Mouse (Mus musculus) midbrain, embryonic 12.5 days (tissue): ENCODE measurements around the gene Elk3. TPM values are rescaled to one million over a fixed set of nuclear protein-coding genes. Genes with fewer than 3 reads are reported as not detected.

Source experiments
- ATAC-seq: fragments of 200-750 bp; cut with Nextera tagmentation; 2 replicates; pipeline ENCODE4 v1.8.0; 2017; ENCODE audit warnings: low read depth, moderate TSS enrichment, moderate library complexity; ENCODE audit not compliant: low FRiP score
- H3K27ac ChIP-seq: fragments of 300-500 bp; sonication (generic); replicated peaks from 2 replicates; pipeline ENCODE4 v1.5.1; 2016; ENCODE audit warnings: mild to moderate bottlenecking
- H3K27me3 ChIP-seq: fragments of 300-500 bp; sonication (generic); 2 replicates; pipeline ENCODE4 v1.6.1; 2016; ENCODE audit warnings: mild to moderate bottlenecking
- H3K36me3 ChIP-seq: fragments of 300-500 bp; sonication (generic); 2 replicates; pipeline ENCODE4 v1.6.1; 2016
- H3K4me1 ChIP-seq: fragments of 300-500 bp; sonication (generic); 2 replicates; pipeline ENCODE4 v1.6.1; 2016
- H3K4me2 ChIP-seq: fragments of 300-500 bp; sonication (generic); replicated peaks from 2 replicates; pipeline ENCODE4 v1.6.1; 2016; ENCODE audit warnings: mild to moderate bottlenecking, moderate library complexity
- H3K4me3 ChIP-seq: fragments of 300-500 bp; sonication (generic); 2 replicates; pipeline ENCODE4 v1.5.1; 2016; ENCODE audit warnings: mild to moderate bottlenecking
- H3K9ac ChIP-seq: fragments of 300-500 bp; sonication (generic); replicated peaks from 2 replicates; pipeline ENCODE4 v1.6.1; 2016; ENCODE audit warnings: mild to moderate bottlenecking, moderate library complexity
- H3K9me3 ChIP-seq: fragments of 300-500 bp; sonication (generic); 2 replicates; pipeline ENCODE4 v1.6.1; 2016; ENCODE audit warnings: mild to moderate bottlenecking
- WGBS: fragments of 180-500 bp; shearing (Covaris S2); methylation state at CpG from one replicate; pipeline ENCODE4 v1.1.7; 2016; 5-methylcytosine and 5-hydroxymethylcytosine counted together
- polyA plus RNA-seq: library from polyadenylated mRNA; unstranded; fragments of >200 nt; fragmentation: Nextera tagmentation; extraction: Ambion mirVana; gene quantifications from 2 replicates; pipeline ENCODE4 v1.2.1, GENCODE M21; 2016

Gene Elk3
- polyA plus RNA-seq, 1 experiment from 2014 or later: 11.3 TPM

GRCm38 (mm10) chr10:93215051-93215763 is 95.7 kb downstream of the Elk3 start:
- peaks cover 67% of the 10 kb centered on the region for H3K36me3 ChIP-seq
- WGBS: 93% methylated on average over 8 of the region's 8 CpGs
- no peak overlapping the region for H3K27ac ChIP-seq

GRCm38 (mm10) chr10:93214251-93214650 is 96.7 kb downstream of the Elk3 start:
- no peak for ATAC-seq
- Histone ChIP-seq H3K27me3 (no peaks in the 10 kb centered on the region), H3K4me1 (no peaks in the 10 kb centered on the region), H3K4me2 (no peak overlapping the region), H3K9me3 (0 out of 2 replicates have a peak, but pooled peaks cover 4% of the 10 kb centered on the region), H3K4me3 (no peak overlapping the region), H3K36me3 (peaks cover 67% of the 10 kb centered on the region), H3K9ac (no peak overlapping the region), H3K27ac (no peak overlapping the region)
- WGBS: 87% methylated on average over 4 of the region's 4 CpGs

More at GRCm38 (mm10) chr10:93215051-93215763, 95.7 kb downstream of the Elk3 start:
- no peaks in the 10 kb centered on the region for H3K4me1 ChIP-seq
- H3K9ac ChIP-seq: no peak overlapping the region
- no peak overlapping the region for H3K4me3 ChIP-seq
- 0 out of 2 replicates have a peak, but pooled peaks cover 4% of the 10 kb centered on the region for H3K9me3 ChIP-seq
- ATAC-seq: no peak
- H3K27me3 ChIP-seq: no peaks in the 10 kb centered on the region
- no peak overlapping the region for H3K4me2 ChIP-seq

GRCm38 (mm10) chr10:93213339-93213738 is 97.6 kb downstream of the Elk3 start:
- no peak overlapping the region for H3K27ac ChIP-seq
- H3K4me3 ChIP-seq: no peak overlapping the region
- no peak overlapping the region for H3K9ac ChIP-seq
- no peaks in the 10 kb centered on the region for H3K4me1 ChIP-seq
- H3K9me3 ChIP-seq: 0 out of 2 replicates have a peak, but pooled peaks cover 4% of the 10 kb centered on the region
- no peak for ATAC-seq
- no peaks in the 10 kb centered on the region for H3K27me3 ChIP-seq
- 87% methylated on average over 7 of the region's 7 CpGs for WGBS
- peaks cover 65% of the 10 kb centered on the region for H3K36me3 ChIP-seq
- H3K4me2 ChIP-seq: no peak overlapping the region

GRCm38 (mm10) chr10:93212699-93213098 is 98.2 kb downstream of the Elk3 start:
- no peak for ATAC-seq
- Histone ChIP-seq H3K36me3 (peaks cover 59% of the 10 kb centered on the region), H3K27me3 (no peaks in the 10 kb centered on the region), H3K4me3 (no peak overlapping the region), H3K9ac (no peak overlapping the region), H3K4me1 (no peaks in the 10 kb centered on the region), H3K9me3 (0 out of 2 replicates have a peak, but pooled peaks cover 4% of the 10 kb centered on the region), H3K4me2 (no peak overlapping the region), H3K27ac (no peak overlapping the region)
- WGBS: 93% methylated on average over 2 of the region's 2 CpGs

- H3K9me3 ChIP-seq: no peaks in the 10 kb centered on the region
- no peak overlapping the region for H3K4me3 ChIP-seq
- no peak overlapping the region for H3K27ac ChIP-seq
- ATAC-seq: no peak
- WGBS: 90% methylated on average over 5 of the region's 5 CpGs
- no peak overlapping the region for H3K9ac ChIP-seq
- H3K36me3 ChIP-seq: peaks cover 9% of the 10 kb centered on the region; the same call in 1 of the 2 replicates
- no peak overlapping the region for H3K4me2 ChIP-seq
- no peaks in the 10 kb centered on the region for H3K4me1 ChIP-seq
- no peaks in the 10 kb centered on the region for H3K27me3 ChIP-seq
These were observed 103.8 kb downstream of the Elk3 start for GRCm38 (mm10) chr10:93207176-93207575.

GRCm38 (mm10) chr10:93205287-93205956 is 105.5 kb downstream of the Elk3 start:
- Histone ChIP-seq H3K27me3 (no peaks in the 10 kb centered on the region), H3K4me2 (no peak overlapping the region)
- 90% methylated on average over 4 of the region's 4 CpGs for WGBS

GRCm38 (mm10) chr10:93201846-93202458 is 109.0 kb downstream of the Elk3 start:
- Histone ChIP-seq H3K27ac (no peak overlapping the region), H3K9me3 (no peaks in the 10 kb centered on the region), H3K9ac (no peak overlapping the region), H3K4me3 (no peak overlapping the region), H3K4me2 (no peak overlapping the region), H3K27me3 (no peaks in the 10 kb centered on the region), H3K4me1 (no peaks in the 10 kb centered on the region), H3K36me3 (peaks cover 17% of the 10 kb centered on the region)
- 90% methylated on average over 6 of the region's 6 CpGs for WGBS
- ATAC-seq: no peak

More at GRCm38 (mm10) chr10:93205287-93205956, 105.5 kb downstream of the Elk3 start:
- Histone ChIP-seq H3K27ac (no peak overlapping the region), H3K9ac (no peak overlapping the region), H3K4me3 (no peak overlapping the region), H3K36me3 (peaks cover 4% of the 10 kb centered on the region; the same call in 1 of the 2 replicates), H3K9me3 (no peaks in the 10 kb centered on the region), H3K4me1 (no peaks in the 10 kb centered on the region)
- ATAC-seq: no peak

- Histone ChIP-seq H3K4me3 (no peak overlapping the region), H3K27me3 (no peaks in the 10 kb centered on the region), H3K9me3 (no peaks in the 10 kb centered on the region), H3K9ac (no peak overlapping the region), H3K4me1 (peaks cover 14% of the 10 kb centered on the region), H3K36me3 (peaks cover 17% of the 10 kb centered on the region), H3K27ac (no peak overlapping the region), H3K4me2 (no peak overlapping the region)
- ATAC-seq: no peak
- 85% methylated on average over 3 of the region's 3 CpGs for WGBS
These were observed 112.0 kb downstream of the Elk3 start for GRCm38 (mm10) chr10:93198958-93199357.

Other genes starting within 250 kb of the Elk3 start
- gene Cfap54, start 229.5 kb downstream of the Elk3 start, polyA plus RNA-seq: 1.3 and 1.6 TPM in 2 replicates
- gene Cdk17, start 150.3 kb downstream of the Elk3 start, polyA plus RNA-seq: 44.0 and 48.4 TPM in 2 replicates
- gene Lta4h, start 142.3 kb upstream of the Elk3 start, polyA plus RNA-seq: 135 and 143 TPM in 2 replicates
- 0.07 TPM in 1 of 2 replicates, not detected in the other for gene Hal, start 177.6 kb upstream of the Elk3 start, polyA plus RNA-seq
- gene Amdhd1, start 228.9 kb upstream of the Elk3 start, polyA plus RNA-seq: 0.12 TPM in 1 of 2 replicates, not detected in the other
- gene Ccdc38, start 229.5 kb upstream of the Elk3 start, polyA plus RNA-seq: 0.38 and 0.68 TPM in 2 replicates